Mouse (Mus musculus): ENCODE results near the gene Thegl. TPM values are rescaled to one million over a fixed set of nuclear protein-coding genes. Genes with fewer than 3 reads are reported as not detected.
"Not testable (repeated sequence)": the region's sequence is repeated elsewhere in the genome, so short reads cannot be mapped to it uniquely, and the experiment has no call there.

Thegl gene
- polyA plus RNA-seq, 1 experiment from 2014 or later = 0.30 TPM

DNA sequence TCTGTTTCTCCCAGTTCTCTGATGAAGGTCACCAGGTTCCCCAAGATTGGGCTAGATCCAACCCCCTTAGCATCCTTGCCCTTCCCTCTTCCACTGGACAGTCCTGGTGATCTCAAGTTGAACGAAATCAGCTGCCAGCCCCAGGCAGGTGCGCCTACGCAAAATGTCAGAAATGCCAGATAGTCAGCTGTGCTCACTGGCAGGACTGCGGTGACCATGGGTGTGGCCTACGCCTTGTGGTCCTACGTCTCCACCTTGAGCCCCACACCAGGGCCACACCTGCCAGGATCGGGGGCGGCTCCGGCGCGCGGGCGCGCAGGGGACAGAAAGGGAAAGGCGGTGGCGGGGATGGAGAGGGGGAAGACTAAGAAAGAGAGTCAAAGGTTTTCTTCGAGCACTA lies 14.6 kb upstream of the Thegl start:
- no peak overlapping the region for H3K9ac ChIP-seq (replicated peaks)
- no peaks in the 10 kb centered on the region for H3K9me3 ChIP-seq
- H3K36me3 ChIP-seq = peaks cover 43% of the 10 kb centered on the region
- H3K27ac ChIP-seq = no peak overlapping the region
- no peak for ATAC-seq
- 92% methylated on average over 17 of the region's 17 CpGs for WGBS
- H3K4me3 ChIP-seq (replicated peaks) = no peak overlapping the region
- H3K4me2 ChIP-seq (replicated peaks) = no peak overlapping the region
- no peaks in the 10 kb centered on the region for H3K4me1 ChIP-seq (replicated peaks)
- H3K27me3 ChIP-seq = no peaks in the 10 kb centered on the region

DNA sequence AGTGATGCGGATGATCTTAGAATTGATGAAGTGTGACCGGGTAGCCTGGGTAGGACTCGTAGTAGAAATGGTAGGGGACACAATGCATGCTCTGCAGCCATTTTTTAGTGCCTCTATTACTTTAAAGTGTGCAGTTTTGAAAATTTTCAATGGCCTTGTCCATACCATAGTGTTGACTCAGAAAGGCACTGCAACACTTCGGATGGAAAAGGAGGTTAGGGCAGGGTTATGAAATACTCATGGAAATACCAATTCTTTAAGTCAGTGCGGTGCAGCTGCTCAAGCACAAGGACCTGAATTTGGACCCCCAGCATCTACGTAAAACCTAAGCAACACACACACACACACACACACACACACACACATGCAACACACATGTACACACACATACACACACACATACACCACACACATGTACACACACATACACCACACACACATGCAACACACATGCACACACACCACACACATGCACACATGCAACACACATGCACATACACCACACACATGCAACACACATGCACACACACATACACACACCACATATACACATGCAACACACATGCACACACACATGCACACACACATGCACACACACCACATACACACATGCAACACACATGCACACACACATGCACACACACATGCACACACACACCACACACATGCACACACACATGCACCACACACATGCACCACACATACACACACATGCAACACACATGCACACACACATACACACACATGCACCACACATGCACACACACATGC lies 11.6 kb upstream of the Thegl start, which contains the start of gene Arl9:
Arl9 (plus strand) TSS at position 5 of the 771 bp plus-strand sequence.
- 93% methylated on average over 6 of the region's 6 CpGs for WGBS

DNA sequence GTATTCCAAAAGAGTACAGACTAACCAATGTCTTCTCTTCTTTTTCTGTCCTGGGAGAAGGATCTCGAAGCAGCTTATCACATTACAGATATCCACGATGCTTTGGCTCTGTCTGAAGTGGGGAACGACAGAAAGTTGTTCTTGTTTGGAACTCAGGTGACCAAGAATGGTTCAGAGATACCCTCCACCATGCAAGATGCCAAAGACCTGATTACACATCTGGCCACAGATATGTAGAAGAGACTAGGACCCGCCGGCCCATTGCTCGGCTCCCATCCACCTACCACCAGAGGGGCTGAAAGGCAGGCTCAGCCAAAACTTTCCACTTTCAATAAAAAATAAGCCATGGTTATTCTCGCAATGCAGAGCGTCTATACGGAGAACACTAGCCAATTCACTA lies 5.5 kb upstream of the Thegl start:
- Histone ChIP-seq H3K36me3 (no peaks in the 10 kb centered on the region), H3K27ac (no peak overlapping the region), H3K9ac (replicated peaks) (no peak overlapping the region), H3K9me3 (no peaks in the 10 kb centered on the region), H3K4me2 (replicated peaks) (no peak overlapping the region), H3K4me3 (replicated peaks) (no peak overlapping the region), H3K27me3 (peaks cover 5% of the 10 kb centered on the region; the same call in 1 of the 2 replicates), H3K4me1 (replicated peaks) (no peaks in the 10 kb centered on the region)
- 93% methylated on average over 9 of the region's 9 CpGs for WGBS
- ATAC-seq = no peak

More for the DNA sequence above, 11.6 kb upstream of the Thegl start, which contains the start of gene Arl9:
- Histone ChIP-seq H3K4me3 (replicated peaks) (no peak within 1 kb of the TSS), H3K27me3 (no peaks in the 10 kb centered on the region), H3K9me3 (no peaks in the 10 kb centered on the region), H3K27ac (no peak within 1 kb of the TSS), H3K36me3 (peaks cover 17% of the 10 kb centered on the region), H3K9ac (replicated peaks) (no peak within 1 kb of the TSS), H3K4me1 (replicated peaks) (no peaks in the 10 kb centered on the region), H3K4me2 (replicated peaks) (no peak within 1 kb of the TSS)
- ATAC-seq = no peak

DNA sequence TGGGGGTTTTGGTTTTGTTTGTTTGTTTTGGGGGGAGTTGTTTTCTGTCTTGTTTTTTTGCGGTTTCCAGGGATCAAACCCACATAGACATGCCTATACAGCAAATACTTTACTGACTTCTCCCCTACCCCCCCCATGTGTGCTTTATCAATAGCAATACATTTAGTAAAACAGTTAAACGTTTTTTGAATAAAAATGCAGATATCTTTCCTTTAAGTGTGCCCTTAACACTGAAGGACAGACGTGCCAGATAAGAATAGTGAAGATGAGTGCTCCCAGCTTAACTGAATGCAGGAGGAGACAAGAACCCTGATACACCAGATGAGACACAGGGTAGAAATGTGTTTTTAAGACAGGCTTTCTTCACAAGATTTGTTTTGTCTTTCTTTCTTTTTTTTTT lies 4.7 kb upstream of the Thegl start:
- H3K36me3 ChIP-seq = no peaks in the 10 kb centered on the region
- H3K27me3 ChIP-seq = peaks cover 5% of the 10 kb centered on the region; the same call in 1 of the 2 replicates
- no peak overlapping the region for H3K27ac ChIP-seq
- no peaks in the 10 kb centered on the region for H3K9me3 ChIP-seq
- ATAC-seq = no peak
- H3K4me2 ChIP-seq (replicated peaks) = no peak overlapping the region
- no peak overlapping the region for H3K9ac ChIP-seq (replicated peaks)
- no peak overlapping the region for H3K4me3 ChIP-seq (replicated peaks)
- 0 out of 2 replicates have a peak, but pooled peaks cover 3% of the 10 kb centered on the region for H3K4me1 ChIP-seq (replicated peaks)
- WGBS = 69% methylated on average over 3 of the region's 3 CpGs

DNA sequence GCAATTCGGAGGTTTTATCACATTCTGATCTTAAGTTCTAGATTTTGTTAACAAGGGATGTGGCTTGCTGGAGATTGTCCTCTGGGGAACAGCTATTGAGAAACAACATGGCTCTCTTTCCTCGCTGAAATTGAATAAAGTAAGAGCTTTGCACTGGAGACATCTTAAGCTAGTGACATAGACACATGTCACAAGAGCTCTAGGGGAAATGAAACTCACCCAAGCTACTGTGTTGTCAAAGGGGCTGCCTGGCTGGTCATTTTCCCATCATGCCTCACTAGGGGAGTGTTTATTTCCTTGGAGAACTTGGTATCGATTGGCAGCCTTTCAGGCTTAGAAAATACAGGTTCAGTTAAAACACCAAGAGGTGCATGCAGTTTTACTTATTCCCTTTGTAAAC lies 2.7 kb upstream of the Thegl start:
- Histone ChIP-seq H3K27ac (no peak overlapping the region), H3K4me3 (replicated peaks) (no peak overlapping the region), H3K4me2 (replicated peaks) (no peak overlapping the region), H3K36me3 (no peaks in the 10 kb centered on the region), H3K9me3 (no peaks in the 10 kb centered on the region), H3K4me1 (replicated peaks) (0 out of 2 replicates have a peak, but pooled peaks cover 5% of the 10 kb centered on the region), H3K27me3 (peaks cover 9% of the 10 kb centered on the region), H3K9ac (replicated peaks) (no peak overlapping the region)
- no peak for ATAC-seq
- WGBS = 87% methylated on average over 3 of the region's 3 CpGs

DNA sequence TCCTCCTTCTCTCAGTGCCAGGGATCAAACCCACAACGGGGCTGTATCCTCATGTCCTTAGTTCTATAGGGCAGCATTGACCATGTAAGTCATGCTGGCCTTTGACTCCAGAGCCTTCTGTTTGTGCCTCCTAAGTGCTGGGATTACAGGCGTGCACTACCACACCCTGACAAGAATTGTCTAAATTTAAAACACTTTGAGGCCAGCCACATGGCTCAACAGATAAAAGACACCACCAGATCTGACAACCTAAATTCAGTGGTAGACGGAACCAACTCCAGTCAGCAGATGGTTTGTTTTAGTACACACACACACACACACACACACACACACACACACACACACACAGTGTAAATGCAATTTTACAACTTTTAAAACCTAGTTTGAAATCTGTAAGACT lies 12.2 kb downstream of the Thegl start:
- no peak overlapping the region for H3K4me3 ChIP-seq (replicated peaks)
- 86% methylated on average over 3 of the region's 3 CpGs for WGBS
- ATAC-seq = no peak
- H3K4me2 ChIP-seq (replicated peaks) = no peak overlapping the region
- H3K27ac ChIP-seq = no peak overlapping the region
- no peaks in the 10 kb centered on the region for H3K27me3 ChIP-seq
- H3K4me1 ChIP-seq (replicated peaks) = no peaks in the 10 kb centered on the region
- no peaks in the 10 kb centered on the region for H3K36me3 ChIP-seq
- H3K9me3 ChIP-seq = no peaks in the 10 kb centered on the region
- no peak overlapping the region for H3K9ac ChIP-seq (replicated peaks)

DNA sequence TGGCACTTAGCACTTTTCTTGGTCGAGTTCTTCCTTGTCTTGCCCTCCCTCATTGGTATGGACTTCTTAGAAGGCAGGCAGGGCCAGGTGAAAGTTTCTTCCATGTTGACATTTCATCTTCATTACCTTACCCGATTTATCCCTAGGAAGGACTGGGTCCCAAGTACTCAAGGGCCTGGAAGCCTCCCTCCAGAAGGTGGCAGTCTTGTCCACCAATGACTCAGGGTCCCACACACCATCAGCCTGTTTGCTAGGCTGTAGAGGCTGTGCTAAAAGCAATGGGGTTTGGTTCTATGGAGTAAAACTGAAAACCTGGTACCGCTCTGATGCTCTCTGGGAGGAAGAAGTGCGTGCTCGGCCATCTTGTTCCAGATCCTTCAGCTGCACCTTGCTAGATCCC lies 13.9 kb downstream of the Thegl start:
- Histone ChIP-seq H3K36me3 (no peaks in the 10 kb centered on the region), H3K27ac (no peak overlapping the region), H3K9me3 (no peaks in the 10 kb centered on the region), H3K4me1 (replicated peaks) (no peaks in the 10 kb centered on the region), H3K4me2 (replicated peaks) (no peak overlapping the region), H3K27me3 (no peaks in the 10 kb centered on the region), H3K4me3 (replicated peaks) (no peak overlapping the region), H3K9ac (replicated peaks) (no peak overlapping the region)
- WGBS = 81% methylated on average over 5 of the region's 5 CpGs
- no peak for ATAC-seq

DNA sequence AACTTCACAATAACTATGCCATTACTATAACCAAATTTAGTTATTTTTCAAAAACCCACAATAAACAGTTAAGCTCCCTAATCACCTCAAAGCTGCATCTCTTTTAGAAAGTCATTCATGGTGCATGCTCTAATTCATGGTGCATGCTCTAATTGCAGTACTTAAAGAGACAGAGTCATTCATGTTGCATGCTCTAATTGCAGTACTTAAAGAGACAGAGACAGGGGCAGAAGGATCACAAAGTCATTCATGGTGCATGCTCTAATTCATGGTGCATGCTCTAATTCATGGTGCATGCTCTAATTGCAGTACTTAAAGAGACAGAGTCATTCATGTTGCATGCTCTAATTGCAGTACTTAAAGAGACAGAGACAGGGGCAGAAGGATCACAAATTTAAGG lies 19.3 kb downstream of the Thegl start:
- not testable (repeated sequence) for H3K9ac ChIP-seq (replicated peaks); H3K27ac ChIP-seq; ATAC-seq; H3K4me3 ChIP-seq (replicated peaks); H3K27me3 ChIP-seq; H3K4me1 ChIP-seq (replicated peaks); H3K4me2 ChIP-seq (replicated peaks); H3K36me3 ChIP-seq; H3K9me3 ChIP-seq

DNA sequence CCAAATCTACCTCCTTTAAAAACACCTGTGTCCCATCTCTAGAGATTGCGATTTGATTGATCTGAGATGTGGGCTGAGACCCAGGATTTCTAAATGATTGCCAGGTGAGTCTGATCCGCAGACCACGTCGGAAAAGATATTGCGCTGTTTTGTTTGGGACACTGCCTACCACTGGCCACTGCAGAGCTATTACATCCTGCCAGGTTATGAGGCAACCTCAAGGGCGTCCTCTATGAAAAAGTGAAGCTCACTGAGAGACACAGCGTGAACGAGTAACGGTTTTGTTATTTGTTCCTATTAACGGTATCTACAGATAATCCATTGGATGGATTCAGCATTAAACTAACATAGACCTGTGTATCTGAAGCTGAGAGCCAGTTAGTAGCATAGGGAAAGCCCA lies 22.6 kb downstream of the Thegl start:
- no peak overlapping the region for H3K4me3 ChIP-seq (replicated peaks)
- H3K27ac ChIP-seq = no peak overlapping the region
- H3K9ac ChIP-seq (replicated peaks) = no peak overlapping the region
- H3K27me3 ChIP-seq = no peaks in the 10 kb centered on the region
- no peak for ATAC-seq
- 92% methylated on average over 10 of the region's 10 CpGs for WGBS
- H3K36me3 ChIP-seq = no peaks in the 10 kb centered on the region
- no peaks in the 10 kb centered on the region for H3K4me1 ChIP-seq (replicated peaks)
- H3K4me2 ChIP-seq (replicated peaks) = no peak overlapping the region
- H3K9me3 ChIP-seq = no peaks in the 10 kb centered on the region

DNA sequence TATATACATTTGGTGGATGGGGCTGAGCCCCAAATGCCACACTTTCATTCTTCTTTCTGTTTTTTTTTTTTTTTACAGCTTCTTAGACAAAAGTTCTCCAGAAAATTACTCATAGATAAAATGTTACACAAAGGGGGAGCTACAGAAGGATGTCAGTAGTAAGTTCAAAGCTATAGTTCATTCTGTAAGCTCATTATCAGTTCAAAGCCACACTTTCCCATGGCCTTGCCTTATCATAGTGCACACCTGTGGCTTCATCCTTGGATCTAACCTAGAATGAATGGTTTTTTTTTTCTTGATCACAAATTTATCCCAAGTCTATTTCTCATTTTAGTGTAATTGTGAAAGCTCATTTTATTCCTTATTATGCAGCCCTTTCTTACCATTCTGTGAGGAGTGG lies 23.6 kb downstream of the Thegl start:
- Histone ChIP-seq H3K9me3 (no peaks in the 10 kb centered on the region), H3K9ac (replicated peaks) (no peak overlapping the region), H3K27me3 (no peaks in the 10 kb centered on the region; the same call in 1 of the 2 replicates), H3K4me2 (replicated peaks) (no peak overlapping the region), H3K4me3 (replicated peaks) (no peak overlapping the region), H3K27ac (no peak overlapping the region), H3K4me1 (replicated peaks) (no peaks in the 10 kb centered on the region), H3K36me3 (no peaks in the 10 kb centered on the region)
- ATAC-seq = no peak

DNA sequence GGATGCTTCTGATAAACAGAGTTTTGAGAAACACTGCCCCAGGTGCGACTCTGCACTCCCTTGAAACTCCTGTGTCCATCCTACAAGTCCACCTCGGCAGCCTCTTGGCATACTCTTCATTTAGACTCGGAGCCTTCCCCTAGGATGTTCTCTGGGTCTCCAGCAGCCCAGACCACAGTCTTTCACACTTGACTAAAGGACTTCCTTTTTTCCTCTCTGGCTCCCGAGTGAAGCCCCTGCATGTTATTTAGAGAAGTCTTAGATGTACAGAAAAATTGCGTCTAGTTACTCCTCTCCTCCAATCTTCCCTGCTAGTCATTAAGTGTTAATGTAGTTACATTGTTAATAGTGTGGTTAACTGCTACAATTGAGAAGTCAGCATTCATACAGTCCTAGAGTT lies 28.5 kb downstream of the Thegl start:
- H3K4me2 ChIP-seq (replicated peaks) = no peak overlapping the region
- no peak overlapping the region for H3K27ac ChIP-seq
- no peaks in the 10 kb centered on the region for H3K9me3 ChIP-seq
- H3K9ac ChIP-seq (replicated peaks) = no peak overlapping the region
- 74% methylated on average over 5 of the region's 5 CpGs for WGBS
- no peaks in the 10 kb centered on the region; the same call in 1 of the 2 replicates for H3K27me3 ChIP-seq
- H3K4me1 ChIP-seq (replicated peaks) = no peaks in the 10 kb centered on the region
- H3K4me3 ChIP-seq (replicated peaks) = no peak overlapping the region
- no peak for ATAC-seq
- no peaks in the 10 kb centered on the region for H3K36me3 ChIP-seq

DNA sequence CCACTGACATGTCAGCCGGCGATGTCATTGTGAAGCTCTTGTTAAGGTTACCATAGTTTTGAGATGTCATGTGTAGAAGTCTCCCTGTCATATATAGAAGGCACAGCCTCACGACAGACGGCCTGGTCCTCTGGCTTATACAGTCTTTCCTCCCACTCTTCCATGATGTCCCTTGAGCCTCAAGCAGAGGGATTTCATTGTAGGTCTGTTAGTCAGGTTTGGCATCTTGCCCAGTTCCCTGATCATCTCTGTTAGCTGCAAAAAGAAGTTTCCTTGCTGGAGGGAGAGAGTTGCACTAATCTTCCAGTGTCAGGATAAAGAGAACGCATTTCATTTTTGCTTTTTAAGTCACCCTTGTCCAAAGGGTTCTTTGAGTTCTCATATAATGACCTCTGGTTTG lies 36.8 kb downstream of the Thegl start:
- no peak overlapping the region for H3K4me2 ChIP-seq (replicated peaks)
- H3K4me1 ChIP-seq (replicated peaks) = no peaks in the 10 kb centered on the region
- no peak overlapping the region for H3K27ac ChIP-seq
- 86% methylated on average over 5 of the region's 5 CpGs for WGBS
- H3K4me3 ChIP-seq (replicated peaks) = no peak overlapping the region
- H3K27me3 ChIP-seq = no peaks in the 10 kb centered on the region; the same call in 1 of the 2 replicates
- no peaks in the 10 kb centered on the region for H3K9me3 ChIP-seq
- no peaks in the 10 kb centered on the region for H3K36me3 ChIP-seq
- H3K9ac ChIP-seq (replicated peaks) = no peak overlapping the region
- no peak for ATAC-seq
